Mouse (Mus musculus): ENCODE measurements around the gene Mettl8. TPM values are rescaled to one million over a fixed set of nuclear protein-coding genes. Genes with fewer than 3 reads are reported as not detected.

The Mettl8 gene
- polyA plus RNA-seq (2015; fragmentation: Nextera tagmentation; extraction: Ambion mirVana) = 14.5 and 15.7 TPM in 2 replicates

GRCm38 (mm10) chr2:71055300-71056114 is at the start of gene Mettl8, which contains the start of gene Dcaf17:
TSS of gene Mettl8 (minus strand) at chr2:71055583.
TSS of gene Dcaf17 (plus strand) at chr2:71055328.
- H3K9me3 ChIP-seq (replicated peaks; ENCODE audit: low read length) = no peaks in the 10 kb centered on the region
- DNase-seq (ENCODE audit: low spot score) = peak; percentile 99
- H3K4me3 ChIP-seq (replicated peaks; ENCODE audit: low read depth, low read length) = peak within 1 kb of the TSS; percentile 83
- H3K4me2 ChIP-seq (ENCODE audit: low read length) = peak within 1 kb of the TSS; percentile 90
- peak; percentile 98 for ATAC-seq (replicated peaks; ENCODE audit: low FRiP score, low read depth)
- peak within 1 kb of the TSS; percentile 82 for H3K9ac ChIP-seq (ENCODE audit: low read depth, low read length)
- WGBS = under 1% methylated on average over 56 of the region's 57 CpGs
- peak; percentile 56 for TF ChIP-seq CTCF (IDR thresholded peaks at IDR 0.05; ENCODE audit: low read depth)
- H3K27me3 ChIP-seq (ENCODE audit: insufficient read depth, low read length) = no peaks in the 10 kb centered on the region
- 0 out of 2 replicates have a peak, but pooled peaks cover 1% of the 10 kb centered on the region for H3K36me3 ChIP-seq (ENCODE audit: insufficient read depth, low read length)
- peak within 1 kb of the TSS; percentile 97 for H3K27ac ChIP-seq
- H3K4me1 ChIP-seq (replicated peaks; ENCODE audit: insufficient read depth, low read length) = no peaks in the 10 kb centered on the region

GRCm38 (mm10) chr2:71104696-71105095 is 49.3 kb upstream of the Mettl8 start:
- no peaks in the 10 kb centered on the region for H3K9me3 ChIP-seq (replicated peaks; ENCODE audit: low read length)
- DNase-seq (ENCODE audit: low spot score) = no peak
- whole genome bisulfite sequencing = 76% methylated on average over 3 of the region's 3 CpGs
- H3K4me1 ChIP-seq (replicated peaks; ENCODE audit: insufficient read depth, low read length) = no peaks in the 10 kb centered on the region
- H3K9ac ChIP-seq (ENCODE audit: low read depth, low read length) = no peak overlapping the region
- H3K27me3 ChIP-seq (ENCODE audit: insufficient read depth, low read length) = no peaks in the 10 kb centered on the region
- H3K4me3 ChIP-seq (replicated peaks; ENCODE audit: low read depth, low read length) = no peak overlapping the region
- no peak for ATAC-seq (replicated peaks; ENCODE audit: low FRiP score, low read depth)
- no peak overlapping the region for H3K27ac ChIP-seq
- TF ChIP-seq CTCF (IDR thresholded peaks at IDR 0.05; ENCODE audit: low read depth) = no peak
- no peak overlapping the region for H3K4me2 ChIP-seq (ENCODE audit: low read length)
- no peaks in the 10 kb centered on the region for H3K36me3 ChIP-seq (ENCODE audit: insufficient read depth, low read length)

- 0 out of 2 replicates have a peak, but pooled peaks cover 2% of the 10 kb centered on the region for H3K36me3 ChIP-seq (ENCODE audit: insufficient read depth, low read length)
- H3K9me3 ChIP-seq (replicated peaks; ENCODE audit: low read length) = no peaks in the 10 kb centered on the region
- H3K27me3 ChIP-seq (ENCODE audit: insufficient read depth, low read length) = no peaks in the 10 kb centered on the region
- no peak overlapping the region for H3K4me2 ChIP-seq (ENCODE audit: low read length)
- ATAC-seq (replicated peaks; ENCODE audit: low FRiP score, low read depth) (no peak), DNase-seq (ENCODE audit: low spot score) (no peak)
- H3K4me1 ChIP-seq (replicated peaks; ENCODE audit: insufficient read depth, low read length) = no peaks in the 10 kb centered on the region
- H3K27ac ChIP-seq = no peak overlapping the region
- H3K9ac ChIP-seq (ENCODE audit: low read depth, low read length) = no peak overlapping the region
- no peak overlapping the region for H3K4me3 ChIP-seq (replicated peaks; ENCODE audit: low read depth, low read length)
- no peak for TF ChIP-seq CTCF (IDR thresholded peaks at IDR 0.05; ENCODE audit: low read depth)
- whole genome bisulfite sequencing = 89% methylated on average over 4 of the region's 4 CpGs
These were observed 47.9 kb upstream of the Mettl8 start for GRCm38 (mm10) chr2:71103292-71103680.

- Histone ChIP-seq H3K4me1 (replicated peaks; ENCODE audit: insufficient read depth, low read length) (no peaks in the 10 kb centered on the region), H3K27me3 (ENCODE audit: insufficient read depth, low read length) (no peaks in the 10 kb centered on the region), H3K9ac (ENCODE audit: low read depth, low read length) (no peak overlapping the region), H3K4me3 (replicated peaks; ENCODE audit: low read depth, low read length) (no peak overlapping the region), H3K36me3 (ENCODE audit: insufficient read depth, low read length) (0 out of 2 replicates have a peak, but pooled peaks cover 2% of the 10 kb centered on the region), H3K4me2 (ENCODE audit: low read length) (no peak overlapping the region), H3K27ac (no peak overlapping the region), H3K9me3 (replicated peaks; ENCODE audit: low read length) (no peaks in the 10 kb centered on the region)
- no peak for ATAC-seq (replicated peaks; ENCODE audit: low FRiP score, low read depth)
- WGBS = 69% methylated on average over 10 of the region's 10 CpGs
- TF ChIP-seq CTCF (IDR thresholded peaks at IDR 0.05; ENCODE audit: low read depth) = no peak
- no peak for DNase-seq (ENCODE audit: low spot score)
These were observed 47.4 kb upstream of the Mettl8 start for GRCm38 (mm10) chr2:71102621-71103291.

GRCm38 (mm10) chr2:71096170-71096569 is 40.8 kb upstream of the Mettl8 start:
- no peak overlapping the region for H3K27ac ChIP-seq
- 65% methylated on average over 7 of the region's 7 CpGs for WGBS
- no peak overlapping the region for H3K4me2 ChIP-seq (ENCODE audit: low read length)
- no peaks in the 10 kb centered on the region for H3K27me3 ChIP-seq (ENCODE audit: insufficient read depth, low read length)
- H3K9ac ChIP-seq (ENCODE audit: low read depth, low read length) = no peak overlapping the region
- DNase-seq (ENCODE audit: low spot score) (no peak), ATAC-seq (replicated peaks; ENCODE audit: low FRiP score, low read depth) (no peak)
- no peaks in the 10 kb centered on the region for H3K9me3 ChIP-seq (replicated peaks; ENCODE audit: low read length)
- TF ChIP-seq CTCF (IDR thresholded peaks at IDR 0.05; ENCODE audit: low read depth) = no peak
- H3K4me3 ChIP-seq (replicated peaks; ENCODE audit: low read depth, low read length) = no peak overlapping the region
- H3K36me3 ChIP-seq (ENCODE audit: insufficient read depth, low read length) = peaks cover 9% of the 10 kb centered on the region; the same call in 1 of the 2 replicates
- no peaks in the 10 kb centered on the region for H3K4me1 ChIP-seq (replicated peaks; ENCODE audit: insufficient read depth, low read length)

GRCm38 (mm10) chr2:71090660-71091445 is 35.5 kb upstream of the Mettl8 start:
- no peak overlapping the region for H3K4me2 ChIP-seq (ENCODE audit: low read length)
- H3K4me1 ChIP-seq (replicated peaks; ENCODE audit: insufficient read depth, low read length) = no peaks in the 10 kb centered on the region
- 82% methylated on average over 4 of the region's 4 CpGs for WGBS
- TF ChIP-seq CTCF (IDR thresholded peaks at IDR 0.05; ENCODE audit: low read depth) = peak; percentile 58
- H3K4me3 ChIP-seq (replicated peaks; ENCODE audit: low read depth, low read length) = no peak overlapping the region
- no peak overlapping the region for H3K27ac ChIP-seq
- H3K27me3 ChIP-seq (ENCODE audit: insufficient read depth, low read length) = no peaks in the 10 kb centered on the region
- H3K9me3 ChIP-seq (replicated peaks; ENCODE audit: low read length) = no peaks in the 10 kb centered on the region
- peaks cover 31% of the 10 kb centered on the region; the same call in 1 of the 2 replicates for H3K36me3 ChIP-seq (ENCODE audit: insufficient read depth, low read length)
- no peak for ATAC-seq (replicated peaks; ENCODE audit: low FRiP score, low read depth)
- no peak overlapping the region for H3K9ac ChIP-seq (ENCODE audit: low read depth, low read length)
- peak; percentile 49 for DNase-seq (ENCODE audit: low spot score)

All from kidney, postnatal 0 days (tissue).